Mouse (Mus musculus) megakaryocyte, adult 5-6 weeks (primary cell): ENCODE measurements around the gene Herpud2. TPM values are rescaled to one million over a fixed set of nuclear protein-coding genes. Genes with fewer than 3 reads are reported as not detected.

Experiments used
- ATAC-seq: 2 replicates; pipeline ENCODE4 v1.8.0; 2016; ENCODE audit warnings: mild to moderate bottlenecking, inconsistent platforms; ENCODE audit not compliant: poor library complexity, severe bottlenecking
- total RNA-seq, 2 experiments: library from RNA; stranded (forward) in 1 of 2; stranded (reverse) in 1 of 2; fragments of 153-499, 151-499 nt in 1 of 2; fragments of 221-1000, 200-1000 nt in 1 of 2; gene quantifications; 2 replicates each; pipeline versions ENCODE4 v1.2.3 to v1.2.4; 2015 to 2017

Herpud2 gene
- total RNA-seq (2015): 47.1 and 54.7 TPM in 2 replicates
- 19.9 and 26.2 TPM in 2 replicates for total RNA-seq (2017)

DNA sequence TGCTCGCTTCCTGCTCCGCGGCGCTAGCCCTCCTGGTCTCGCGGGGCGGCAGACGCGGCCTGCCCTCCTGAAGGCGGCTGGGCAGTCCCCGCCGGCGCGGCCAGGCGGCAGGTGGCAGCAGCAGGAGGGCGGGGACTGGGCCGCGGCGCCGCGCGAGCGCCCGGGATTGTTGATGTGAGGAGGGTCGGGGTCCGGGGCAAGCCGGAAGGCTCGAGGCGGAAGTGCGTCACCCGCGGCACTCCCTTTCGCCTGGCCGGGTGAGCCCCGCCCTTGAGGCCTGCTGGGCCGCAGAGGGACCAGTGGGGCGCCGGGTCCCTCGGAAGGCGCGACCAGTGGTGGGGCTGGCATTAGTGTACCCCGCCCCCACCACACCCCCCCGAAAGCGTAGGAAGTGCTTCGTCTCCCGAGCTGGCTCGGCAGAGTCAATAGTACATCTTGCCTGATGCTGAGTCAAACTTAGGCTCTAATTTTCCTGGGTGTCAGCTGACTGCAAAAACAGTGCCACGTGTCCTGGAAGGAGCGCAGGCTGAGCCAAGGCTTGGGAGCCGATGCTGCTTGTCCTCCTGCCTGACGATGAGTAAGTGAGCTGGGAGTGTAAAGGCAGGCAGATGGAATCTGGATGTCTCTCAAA, at the start of gene Herpud2:
Gene Herpud2 (minus strand): TSS at position 210 of the 631 bp plus-strand sequence.
- peak; percentile 87 for ATAC-seq

DNA sequence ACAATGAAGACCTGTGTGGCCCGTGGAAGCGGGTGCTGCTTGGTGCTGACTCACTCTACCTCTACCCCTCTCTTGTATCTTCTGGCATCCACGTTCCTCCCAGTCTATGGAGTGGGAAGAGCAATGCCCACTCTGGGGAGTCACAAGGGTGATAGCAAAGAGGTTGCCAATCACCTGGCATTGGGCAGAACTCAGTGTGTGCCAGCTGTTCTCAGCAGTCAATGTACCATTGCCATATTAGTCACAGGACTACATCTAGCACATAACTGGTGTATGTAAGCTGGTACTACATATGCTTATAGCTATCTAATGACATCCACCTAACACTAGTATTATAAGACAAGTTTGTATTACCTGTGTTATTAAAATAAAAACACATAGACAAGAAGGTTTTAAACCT, 49.4 kb upstream of the Herpud2 start:
- ATAC-seq: no peak

DNA sequence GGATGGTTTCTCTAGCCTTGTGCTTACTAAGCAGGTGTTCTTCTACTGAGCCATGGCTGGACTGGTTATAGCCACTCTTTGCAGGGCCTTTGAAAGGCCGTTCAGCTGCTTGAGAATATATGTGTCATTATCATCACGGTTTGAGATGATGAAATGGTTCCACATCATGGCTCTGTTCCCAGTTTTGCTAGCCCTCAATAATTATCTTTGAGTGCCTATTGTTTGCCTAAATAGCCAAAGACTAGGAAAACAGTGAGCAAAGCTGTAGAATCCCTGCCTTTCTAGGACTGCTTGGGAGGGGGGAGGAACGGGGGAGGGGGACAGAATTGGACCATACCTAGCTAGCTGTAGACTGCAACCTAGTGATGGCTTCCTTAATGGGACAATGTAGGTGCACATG, 48.5 kb upstream of the Herpud2 start:
- no peak for ATAC-seq

DNA sequence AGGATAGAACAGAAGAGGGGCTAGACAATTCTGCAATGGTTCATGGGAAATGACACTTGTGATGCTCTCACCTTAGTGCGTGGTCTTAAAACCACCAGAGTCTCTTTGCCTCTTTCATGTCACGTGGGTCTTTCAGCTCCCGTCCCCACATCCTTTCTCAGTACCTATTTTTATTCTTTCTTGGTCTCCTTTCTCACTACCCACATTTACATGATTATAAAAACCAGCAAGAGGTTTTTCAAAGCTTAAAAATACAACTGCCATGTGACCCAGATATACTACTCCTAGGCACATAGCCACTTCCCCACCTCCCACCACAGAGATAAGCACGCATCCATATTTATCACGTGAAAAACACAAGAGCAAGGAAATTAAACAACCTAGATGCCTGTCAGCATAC, 45.1 kb upstream of the Herpud2 start:
- peak; percentile 73 for ATAC-seq

DNA sequence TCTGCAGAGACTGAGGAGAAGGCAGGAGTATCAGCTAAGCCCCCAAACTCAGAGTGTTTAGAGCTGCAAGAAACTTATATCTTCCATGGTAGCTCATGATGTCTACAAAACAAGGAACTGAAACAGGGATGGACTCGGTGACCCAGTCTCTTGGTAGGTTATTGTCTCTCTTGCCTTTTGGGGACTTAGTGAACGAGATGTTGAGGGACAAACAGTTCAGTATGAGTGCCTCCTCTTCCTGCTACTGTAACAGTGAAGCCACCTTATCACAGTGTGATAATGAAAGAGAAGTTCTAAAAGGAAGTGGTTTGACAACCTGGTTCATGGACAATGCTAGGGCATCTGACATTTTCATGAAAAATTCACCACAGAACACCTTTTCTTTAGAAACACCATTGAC, 40.0 kb upstream of the Herpud2 start:
- ATAC-seq: peak; percentile 68

DNA sequence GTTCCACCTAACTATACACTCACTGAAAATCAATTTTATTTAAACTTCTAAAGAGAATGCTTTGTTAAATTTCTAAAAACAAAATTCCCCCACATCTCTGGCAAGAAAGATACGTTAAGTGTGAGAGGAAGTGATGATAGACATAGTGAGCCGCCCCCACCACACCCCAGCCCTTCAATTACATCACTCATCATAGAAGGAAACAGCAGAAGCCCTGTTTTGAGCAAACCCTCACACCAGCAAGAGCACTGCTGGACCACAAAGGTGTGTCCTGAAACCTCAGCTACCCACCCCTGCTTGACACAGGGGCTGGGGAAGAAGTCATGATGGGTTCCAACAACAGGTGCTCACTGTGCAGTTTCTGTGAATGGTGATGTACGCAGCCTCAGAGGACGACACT, 34.9 kb upstream of the Herpud2 start:
- ATAC-seq: peak; percentile 93

DNA sequence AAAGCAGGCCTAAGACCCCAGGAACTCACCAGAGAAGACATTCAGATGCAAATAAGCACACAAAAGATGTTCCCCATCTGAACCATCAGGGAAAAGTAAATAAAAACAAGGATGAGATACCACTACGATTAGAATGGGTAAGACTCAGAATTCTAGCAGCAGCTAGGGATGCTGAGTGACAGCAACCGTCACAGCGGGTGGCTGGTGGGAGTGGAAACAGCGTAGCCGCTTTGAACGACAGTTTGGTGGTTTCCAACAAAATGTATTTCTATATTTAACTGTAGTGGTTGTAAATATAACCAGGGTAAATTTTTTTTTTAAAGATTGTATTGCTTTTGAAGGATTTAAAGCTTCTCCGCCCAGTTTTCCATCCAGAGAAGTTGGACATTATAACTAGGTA, 34.2 kb upstream of the Herpud2 start:
- ATAC-seq: no peak

DNA sequence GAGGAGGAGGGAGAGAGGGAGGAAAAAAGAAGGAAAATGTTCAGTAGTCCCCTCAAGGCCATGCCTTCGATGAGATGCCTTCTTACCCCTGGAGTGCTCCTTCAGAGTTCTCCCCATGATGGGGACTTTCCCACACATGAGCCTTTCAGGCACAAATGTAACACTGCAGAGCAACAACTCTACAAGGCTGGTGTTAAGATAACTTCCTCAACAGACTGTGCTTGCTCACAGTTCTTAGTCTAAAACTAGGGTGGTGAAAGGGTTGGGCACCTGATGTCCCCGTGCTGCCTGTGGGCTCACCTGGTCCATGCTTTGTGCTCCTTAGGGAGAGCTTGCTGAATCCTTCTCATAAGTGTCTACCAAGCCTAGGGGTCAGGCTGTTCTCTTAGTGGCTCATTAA, 33.0 kb upstream of the Herpud2 start:
- no peak for ATAC-seq

DNA sequence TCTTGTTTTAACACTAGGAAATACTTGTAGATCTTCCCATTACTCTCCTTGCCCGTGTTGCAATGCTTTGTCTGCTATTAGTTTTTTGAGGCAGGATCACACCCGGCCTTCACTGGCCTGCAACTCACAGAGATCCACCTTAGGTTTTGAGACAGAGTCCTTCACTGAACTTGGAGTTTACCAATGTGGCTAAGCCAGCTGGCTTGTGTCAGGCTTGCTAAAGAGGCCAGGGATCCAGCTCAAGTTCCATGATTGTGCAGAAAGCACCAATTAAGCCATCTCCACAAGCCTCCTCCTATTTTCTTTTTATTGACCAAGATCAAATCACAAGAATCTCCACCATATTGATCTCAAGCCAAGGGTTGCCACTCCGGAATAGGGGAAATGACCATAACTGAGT, 26.4 kb upstream of the Herpud2 start:
- ATAC-seq: no peak

DNA sequence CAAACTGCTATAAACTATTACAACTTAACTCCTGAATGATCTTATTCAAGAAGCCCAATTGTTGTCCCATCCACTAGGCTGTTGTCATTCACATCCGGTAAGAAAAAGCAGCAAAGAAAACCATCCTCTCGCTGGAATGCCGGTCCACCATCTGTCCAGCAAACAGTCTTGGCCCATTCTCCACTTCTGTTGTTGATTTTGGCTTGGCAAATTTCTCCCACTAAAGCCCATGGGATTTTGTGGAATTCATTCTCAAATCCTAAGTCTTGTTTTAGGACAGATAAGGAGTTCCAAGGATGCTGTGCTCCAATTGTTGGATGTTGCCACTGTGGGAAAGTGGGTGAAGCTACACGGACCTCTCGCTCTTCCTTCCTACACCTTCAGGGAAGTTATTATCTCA, 25.6 kb upstream of the Herpud2 start:
- no peak for ATAC-seq

DNA sequence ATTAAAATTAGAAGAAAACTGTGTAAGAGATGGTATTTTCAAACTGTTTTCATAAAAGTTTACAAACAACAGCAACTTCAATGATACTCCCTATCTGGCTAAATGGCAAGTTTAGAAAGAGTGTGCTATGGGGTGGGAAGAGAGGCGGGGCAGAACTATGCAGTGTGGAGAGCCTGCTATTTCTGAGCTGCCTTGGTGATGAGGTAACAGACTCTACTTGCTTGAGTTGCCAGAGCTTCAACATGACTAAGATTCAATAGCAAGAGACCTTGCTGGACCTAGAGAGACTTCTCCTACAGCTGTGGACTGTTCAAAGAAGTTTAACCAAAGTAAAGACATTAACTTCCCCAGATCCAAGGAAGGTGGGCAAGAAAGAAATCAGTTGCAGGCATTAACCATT, 24.9 kb upstream of the Herpud2 start:
- ATAC-seq: no peak

DNA sequence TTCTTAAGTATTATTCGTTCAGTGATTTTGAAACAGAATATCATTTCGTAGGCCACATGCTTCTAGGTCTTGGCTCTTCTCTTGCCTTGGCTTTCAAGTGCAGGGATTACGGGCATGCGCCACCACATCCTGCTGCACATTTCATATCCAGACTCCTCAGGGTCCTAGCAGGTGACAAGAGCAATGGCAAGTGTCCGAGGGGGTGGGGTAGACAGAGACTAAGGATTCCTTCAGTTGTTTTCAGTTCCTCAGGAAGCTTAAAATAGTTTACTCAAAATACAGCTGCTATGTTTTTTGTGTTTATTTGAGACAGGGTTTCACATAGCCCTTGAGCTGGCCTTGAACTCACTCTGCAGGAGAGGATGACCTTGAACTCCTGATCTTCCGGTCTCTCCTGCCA, 24.4 kb upstream of the Herpud2 start:
- ATAC-seq: peak; percentile 13; the same call in 1 of the 2 replicates

DNA sequence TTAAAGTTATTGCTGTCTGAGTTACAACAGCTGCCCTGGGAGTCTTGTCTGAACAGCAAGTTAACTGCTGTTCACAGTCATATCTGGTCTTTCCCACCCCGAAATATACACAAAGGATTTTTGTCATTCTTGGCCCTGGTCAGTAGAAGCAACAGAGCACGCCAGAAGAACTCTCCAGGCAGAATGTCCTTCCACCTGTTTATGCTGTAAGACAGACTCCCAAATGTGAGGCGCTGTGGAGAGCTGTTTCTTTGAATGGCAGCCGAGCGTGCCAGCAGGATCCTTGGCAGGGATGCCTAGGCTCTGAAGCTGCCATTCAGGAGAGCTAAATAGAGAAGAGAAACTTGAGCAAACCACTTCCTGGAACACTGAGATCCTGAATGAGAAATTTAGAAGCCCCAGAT, 23.4 kb upstream of the Herpud2 start:
- peak; percentile 77 for ATAC-seq

DNA sequence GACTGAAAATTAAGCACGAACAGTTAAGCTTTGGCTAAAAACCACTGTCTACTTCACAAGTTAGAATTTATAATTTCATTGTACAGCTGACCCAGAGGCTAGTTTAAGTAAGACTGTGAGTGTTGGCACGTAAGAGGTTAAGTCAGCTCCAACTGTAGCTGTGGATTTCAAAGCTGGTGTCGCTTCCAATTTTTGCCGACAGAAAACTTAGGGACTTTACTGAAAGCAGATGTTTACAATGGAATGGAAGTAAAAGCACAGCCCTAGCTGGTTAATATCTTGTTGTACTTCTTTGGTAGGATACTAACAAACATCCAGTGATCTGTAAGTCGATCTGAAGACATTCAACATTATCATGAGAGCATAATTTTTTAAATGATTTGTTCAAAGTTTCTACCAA, 23.0 kb upstream of the Herpud2 start:
- ATAC-seq: no peak

DNA sequence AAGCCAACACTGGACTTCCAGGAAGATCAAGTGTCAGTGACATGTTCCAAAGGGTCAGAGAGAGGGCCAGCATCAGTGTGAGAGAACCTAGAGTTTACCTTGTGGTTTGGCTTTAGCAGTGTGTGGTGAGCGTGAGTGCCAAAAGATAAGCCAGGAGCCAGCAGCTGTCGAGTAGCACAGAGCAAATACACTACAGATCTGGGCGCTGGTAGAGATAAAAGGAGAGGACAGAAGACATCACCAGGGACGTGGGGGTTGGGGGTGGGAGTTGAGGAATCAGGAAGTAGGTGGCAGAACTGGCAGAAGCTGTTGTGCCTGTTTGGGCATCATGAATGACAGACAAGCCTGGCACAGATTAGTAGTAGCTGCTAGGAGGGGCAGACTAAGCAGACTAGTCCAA, 21.6 kb upstream of the Herpud2 start:
- ATAC-seq: peak; percentile 47

DNA sequence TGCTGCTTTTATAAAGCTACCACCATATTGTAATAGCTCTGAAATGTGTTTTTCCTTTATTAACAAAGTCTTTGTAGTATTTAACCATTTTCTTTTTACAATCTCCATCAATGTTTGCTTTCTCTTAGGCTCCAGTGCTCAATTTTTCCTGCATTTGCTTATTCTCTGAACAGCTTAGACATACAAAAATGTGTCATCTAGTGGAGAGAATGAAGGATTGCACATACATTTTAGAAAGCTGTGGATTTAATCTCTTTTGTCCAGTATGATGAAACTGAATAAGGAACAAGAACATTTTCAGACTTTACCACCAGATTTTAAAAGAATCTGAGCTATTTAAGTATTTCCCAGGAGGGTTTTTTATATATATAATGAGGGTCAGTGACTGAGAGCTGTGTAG, 18.0 kb upstream of the Herpud2 start:
- ATAC-seq: no peak

DNA sequence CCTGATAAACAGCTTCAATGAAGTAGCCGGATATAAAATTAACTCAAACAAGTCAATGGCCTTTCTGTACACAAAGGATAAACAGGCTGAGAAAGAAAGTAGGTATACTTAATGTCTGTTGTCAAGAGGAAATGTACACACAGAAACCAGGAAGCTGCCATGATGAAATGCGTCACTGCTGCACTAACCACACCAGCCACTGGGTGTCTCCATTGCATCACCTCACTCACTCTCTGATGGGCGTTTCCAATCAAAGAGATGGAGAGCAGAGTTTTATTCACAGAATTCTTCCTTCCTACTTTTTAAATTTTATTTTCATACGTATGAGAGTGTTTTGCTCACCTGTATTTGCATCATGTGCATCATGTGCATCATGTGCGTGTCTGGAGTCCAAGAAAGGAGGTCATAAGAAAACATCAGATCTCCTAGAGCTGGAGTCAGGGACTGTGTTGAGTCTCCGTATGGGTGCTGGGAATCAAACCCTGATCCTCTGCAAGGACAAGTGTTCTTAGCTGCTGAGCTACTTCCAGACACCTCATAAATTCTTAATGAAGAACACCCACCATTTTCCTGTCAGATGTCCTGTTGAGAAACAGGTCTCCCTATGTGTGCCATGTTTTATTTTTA, 16.0 kb upstream of the Herpud2 start:
- peak; percentile 100 for ATAC-seq

DNA sequence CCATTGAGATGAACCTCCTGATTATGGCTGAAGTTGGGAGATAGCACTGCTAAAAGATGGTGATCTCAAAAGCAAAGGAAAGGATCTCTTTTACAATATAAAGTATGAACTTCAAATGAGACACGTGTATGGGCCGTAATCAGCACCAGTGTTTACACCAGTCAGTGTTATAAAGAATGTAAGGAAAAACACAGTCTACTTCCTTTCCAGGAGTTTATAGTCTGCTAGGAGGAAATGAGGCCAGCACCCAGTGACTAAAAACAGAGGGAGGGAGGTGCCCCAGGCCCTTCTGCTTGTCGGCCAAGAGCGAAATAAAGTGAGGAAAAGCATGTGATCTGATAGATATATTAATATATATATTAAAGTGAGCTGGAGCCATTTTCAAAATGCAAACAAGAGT, 6.6 kb upstream of the Herpud2 start:
- no peak for ATAC-seq

DNA sequence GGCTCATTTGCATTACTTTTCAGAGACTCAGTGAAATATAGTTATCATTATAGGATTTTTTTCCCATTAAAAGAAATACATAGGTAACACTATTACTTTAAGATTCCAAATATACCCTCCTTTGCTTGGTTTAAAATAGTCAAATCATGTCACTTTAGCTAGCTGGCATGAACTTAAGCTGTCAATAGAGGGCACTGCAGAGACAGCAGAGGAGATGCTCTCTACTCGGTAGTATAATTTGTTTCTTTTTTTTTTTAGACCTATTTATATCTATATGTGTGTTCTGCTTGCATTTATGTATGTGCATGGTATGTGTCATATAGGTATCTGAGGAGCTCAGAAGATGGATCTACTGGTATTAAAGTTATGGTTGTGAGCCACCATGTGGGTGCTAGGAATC, 4.8 kb upstream of the Herpud2 start:
- ATAC-seq: no peak

DNA sequence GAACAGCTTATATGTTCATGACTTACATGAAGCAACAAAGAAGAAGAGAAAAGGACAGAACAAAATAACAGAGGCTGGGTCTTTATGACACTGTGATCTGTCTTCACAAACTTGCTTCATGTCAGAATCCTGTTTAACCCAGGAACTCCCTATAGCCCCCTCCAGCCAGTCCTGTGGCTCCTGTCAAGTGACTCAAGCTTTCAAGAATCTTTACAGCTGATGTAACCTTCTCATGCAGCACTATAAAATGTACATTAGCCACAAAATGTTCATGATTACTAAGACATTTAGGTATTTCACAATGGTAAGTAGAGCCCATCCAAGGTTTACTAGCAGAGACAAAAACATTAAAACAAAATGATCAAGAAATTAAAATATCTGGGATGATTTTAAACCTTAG, 1.4 kb upstream of the Herpud2 start:
- no peak for ATAC-seq

DNA sequence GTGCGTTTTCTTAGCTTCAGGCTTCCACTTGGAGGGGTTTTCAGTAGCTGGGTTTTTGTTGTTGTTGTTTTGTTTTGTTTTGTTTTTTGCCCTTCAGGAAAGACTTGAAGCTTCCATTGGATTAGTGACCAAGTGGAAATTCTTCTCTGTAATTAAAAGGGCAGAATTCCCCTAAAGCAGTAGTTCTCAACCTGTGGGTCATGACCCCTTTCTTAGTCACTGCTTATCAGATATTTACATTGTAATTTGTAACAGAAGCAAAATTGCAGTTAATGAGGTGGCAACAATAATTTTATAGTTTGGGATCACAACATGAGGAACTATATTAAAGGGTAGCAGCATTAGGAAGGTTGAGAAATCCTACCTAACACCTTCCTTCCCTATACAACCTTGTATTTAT, 837 bp upstream of the Herpud2 start:
- ATAC-seq: no peak

DNA sequence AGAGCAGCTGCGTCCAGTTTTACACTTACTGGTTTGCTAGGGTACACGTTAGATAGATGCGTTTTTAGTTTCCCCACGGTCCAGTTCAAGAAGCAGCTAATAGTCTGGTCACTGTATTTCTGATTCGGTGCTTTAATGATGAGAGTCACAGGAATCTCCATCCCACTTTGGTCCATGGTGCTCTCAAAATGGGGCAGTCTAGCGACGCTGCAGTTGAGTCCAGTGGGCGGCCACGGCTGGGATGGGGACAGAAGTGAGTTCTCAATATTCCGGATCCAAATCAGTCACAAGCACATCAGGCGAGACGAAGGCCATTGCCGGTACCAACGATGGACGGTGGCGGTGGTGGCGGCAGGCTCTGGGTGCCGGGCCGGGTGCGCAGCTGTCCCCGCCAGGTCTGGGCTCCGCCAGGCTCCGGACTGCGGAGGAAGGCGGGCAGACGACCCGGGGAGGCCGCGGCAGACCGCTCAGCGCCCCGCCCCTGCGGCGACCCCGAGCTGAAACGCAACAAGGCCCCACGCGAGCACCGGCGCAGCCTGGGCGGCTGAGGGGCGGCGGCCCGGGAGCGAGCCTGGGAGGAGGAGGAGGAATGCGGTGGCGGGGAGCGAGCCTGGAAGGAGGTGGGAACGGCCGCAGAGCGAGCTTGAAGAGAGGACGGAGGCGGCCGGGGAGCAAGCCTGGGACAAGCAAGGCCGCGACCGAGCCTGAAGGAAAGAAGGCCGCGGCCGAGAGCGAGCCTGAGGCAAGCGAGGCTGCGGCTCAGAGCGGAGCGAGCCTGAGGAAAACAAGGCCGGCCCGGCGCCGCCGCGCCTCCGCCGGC, 619 bp downstream of the Herpud2 start:
- peak; percentile 19 for ATAC-seq
